Mouse (Mus musculus): ENCODE measurements at regions not wholly inside any gene's neighbourhood (a gene's known extent, or its start where the extent isn't known, plus 50 kb on each side); places are given as distances from the start of the nearest gene placed in this dataset.
A peak's percentile ranks its signal among the peaks of the same experiment; 100 is the strongest.

DNA sequence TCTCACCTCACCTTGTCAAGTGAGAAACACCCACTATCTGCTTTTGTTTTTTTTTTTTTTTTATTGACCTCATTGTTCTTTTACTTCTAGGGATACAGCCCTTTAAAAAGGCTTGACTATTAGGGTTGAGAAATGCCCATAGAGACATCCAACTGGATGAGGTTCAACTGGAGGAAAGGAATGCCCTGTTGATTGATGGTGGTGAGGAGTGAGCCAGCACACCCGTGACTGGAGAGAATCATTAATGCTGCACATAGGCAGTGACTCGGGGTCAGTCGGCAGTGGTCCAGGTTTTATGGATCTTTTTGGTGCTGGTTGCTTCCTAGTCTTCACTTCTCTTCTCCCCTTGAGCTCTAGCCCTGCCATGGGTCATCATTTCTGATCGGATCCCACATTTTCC, 82.9 kb upstream of the Cryz start:
- no peak for DNase-seq (ENCODE audit: low read depth, low spot score)

GRCm38 (mm10) chr3:154510160-154510559, 86.4 kb upstream of the Cryz start:
- no peak for DNase-seq (ENCODE audit: low read depth, low spot score)

DNA sequence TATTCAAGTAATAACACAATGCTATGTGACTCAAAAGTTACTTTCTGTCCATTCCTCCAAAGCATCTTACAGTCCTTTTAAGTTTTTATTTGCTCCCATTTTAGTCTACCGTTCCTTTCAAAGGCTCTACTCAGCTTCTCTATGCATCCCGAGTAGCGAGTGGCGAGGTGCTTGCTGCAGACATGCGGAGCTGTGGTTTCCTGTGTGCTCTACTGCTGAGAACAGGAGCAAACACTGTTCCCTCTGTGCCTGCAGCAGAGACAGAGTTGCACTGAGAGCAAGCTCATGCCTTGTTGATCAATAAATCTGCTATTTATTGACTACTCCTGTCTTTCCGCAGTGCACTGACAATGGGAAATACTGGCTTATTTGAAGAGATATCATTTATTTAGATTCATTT, 87.1 kb upstream of the Cryz start:
- DNase-seq (ENCODE audit: low read depth, low spot score): no peak

GRCm38 (mm10) chr3:154493387-154493920, 103.1 kb upstream of the Cryz start:
- DNase-seq (ENCODE audit: low read depth, low spot score): no peak

DNA sequence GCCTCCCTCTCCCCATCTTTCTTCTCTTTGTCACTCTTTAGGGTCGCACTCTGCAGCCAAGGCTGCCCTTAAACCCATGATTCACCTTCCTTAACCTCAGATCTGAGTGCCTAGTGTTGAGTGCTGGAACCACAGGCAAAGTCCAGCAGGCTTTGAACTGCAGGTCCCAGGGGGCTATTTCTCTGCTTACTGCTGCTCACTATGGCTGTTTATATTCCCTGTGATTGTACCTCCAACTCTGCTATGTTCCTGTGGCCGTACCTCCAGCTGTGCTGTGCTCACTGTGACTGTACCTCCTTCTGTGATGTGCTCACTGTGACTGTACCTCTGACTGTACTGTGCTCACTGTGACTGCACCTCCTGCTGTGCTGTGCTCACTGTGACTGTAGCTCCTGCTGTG, 124.1 kb upstream of the Cryz start:
- no peak for DNase-seq (ENCODE audit: low read depth, low spot score)

- DNase-seq (ENCODE audit: low read depth, low spot score): peak; percentile 34
These were observed 128.7 kb upstream of the Cryz start for GRCm38 (mm10) chr3:154467581-154468374.

GRCm38 (mm10) chr3:154458208-154458607, 127.7 kb upstream of the Lhx8 start:
- no peak for DNase-seq (ENCODE audit: low read depth, low spot score)

DNA sequence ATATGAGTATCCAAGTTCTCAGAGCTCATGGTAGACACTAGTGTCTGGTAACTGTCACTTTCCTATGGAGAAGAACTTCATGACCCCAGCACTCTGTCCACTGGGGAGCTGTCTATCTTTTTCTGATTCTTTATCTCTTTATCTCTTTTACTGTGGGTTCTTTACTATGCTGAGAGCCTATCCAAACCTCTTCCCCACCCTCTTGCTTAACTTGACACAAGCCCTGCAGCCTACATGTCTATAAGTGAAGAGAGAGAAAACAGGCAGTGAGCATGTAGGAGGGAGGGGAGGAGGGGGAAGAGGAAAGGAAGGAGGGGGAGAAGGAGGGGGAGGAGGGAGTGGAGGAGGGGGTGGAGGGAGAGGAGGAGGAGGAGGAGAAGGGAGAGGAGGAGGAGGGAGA, 122.6 kb upstream of the Lhx8 start:
- no peak for DNase-seq (ENCODE audit: low read depth, low spot score)

DNA sequence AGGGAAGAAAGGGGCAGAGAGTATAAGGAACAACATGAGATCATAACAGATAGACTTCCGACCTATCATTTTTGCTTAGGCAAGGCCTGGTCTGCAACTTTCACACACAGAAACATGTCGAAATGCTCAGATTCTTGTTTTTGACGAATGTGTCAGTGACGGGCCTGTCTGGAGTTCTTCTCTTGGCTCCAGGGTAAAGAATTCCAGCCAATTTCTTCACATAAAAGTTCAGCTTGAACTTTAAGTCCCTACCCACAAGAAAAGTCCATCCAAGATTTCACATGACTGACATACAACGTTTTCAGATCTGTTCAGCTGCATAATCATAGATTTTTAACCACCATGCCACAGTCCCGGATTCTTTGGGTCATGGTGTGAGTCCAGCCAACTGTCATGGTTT, 122.1 kb upstream of the Lhx8 start:
- no peak for DNase-seq (ENCODE audit: low read depth, low spot score)

- peak; percentile 16 for DNase-seq (ENCODE audit: low read depth, low spot score)
These were observed 120.7 kb upstream of the Lhx8 start for GRCm38 (mm10) chr3:154451169-154451568.

- DNase-seq (ENCODE audit: low read depth, low spot score): no peak
These were observed 113.1 kb upstream of the Lhx8 start for GRCm38 (mm10) chr3:154443351-154444075.

DNA sequence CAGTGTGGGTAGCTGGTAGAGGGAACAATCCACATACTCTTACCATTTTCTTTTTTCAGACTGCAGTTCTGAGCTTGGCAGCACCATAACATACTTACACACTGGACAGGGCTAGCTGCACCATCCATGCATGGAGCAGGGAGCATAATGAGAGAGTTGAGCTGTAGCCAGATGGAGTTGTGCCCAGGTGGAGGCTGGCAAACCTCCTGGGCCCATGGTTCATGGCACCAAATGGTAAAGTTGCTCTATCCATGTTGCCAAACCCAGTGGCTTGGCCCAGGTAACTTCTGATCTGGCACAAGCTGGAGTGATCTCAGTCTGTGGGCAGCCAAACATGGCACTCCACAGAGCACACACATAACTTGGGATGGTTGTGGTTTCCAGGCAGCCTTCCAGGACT, 111.0 kb upstream of the Lhx8 start:
- no peak for DNase-seq (ENCODE audit: low read depth, low spot score)

DNA sequence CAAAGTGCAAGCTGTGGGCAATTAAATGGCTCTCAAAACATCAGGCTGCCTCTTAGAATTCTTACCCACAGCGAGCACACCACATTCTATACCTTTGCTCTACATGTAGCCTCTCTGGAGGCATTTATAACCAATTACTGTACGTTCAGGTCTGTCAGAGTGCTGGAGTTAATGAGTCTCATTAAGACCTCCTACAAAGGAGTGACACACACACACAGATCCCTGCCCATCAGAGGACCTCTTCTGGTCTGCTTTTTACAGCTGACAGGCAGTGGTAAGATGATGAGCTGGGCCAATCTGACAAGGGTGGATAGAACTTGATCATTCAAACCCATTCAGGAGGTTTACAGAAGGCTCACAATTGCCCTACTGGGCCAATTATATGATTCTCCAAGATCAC, 110.4 kb upstream of the Lhx8 start:
- no peak for DNase-seq (ENCODE audit: low read depth, low spot score)

- no peak for DNase-seq (ENCODE audit: low read depth, low spot score)
These were observed 100.4 kb upstream of the Lhx8 start for GRCm38 (mm10) chr3:154430856-154431255.

GRCm38 (mm10) chr3:154429666-154430065, 99.2 kb upstream of the Lhx8 start:
- DNase-seq (ENCODE audit: low read depth, low spot score): no peak

DNA sequence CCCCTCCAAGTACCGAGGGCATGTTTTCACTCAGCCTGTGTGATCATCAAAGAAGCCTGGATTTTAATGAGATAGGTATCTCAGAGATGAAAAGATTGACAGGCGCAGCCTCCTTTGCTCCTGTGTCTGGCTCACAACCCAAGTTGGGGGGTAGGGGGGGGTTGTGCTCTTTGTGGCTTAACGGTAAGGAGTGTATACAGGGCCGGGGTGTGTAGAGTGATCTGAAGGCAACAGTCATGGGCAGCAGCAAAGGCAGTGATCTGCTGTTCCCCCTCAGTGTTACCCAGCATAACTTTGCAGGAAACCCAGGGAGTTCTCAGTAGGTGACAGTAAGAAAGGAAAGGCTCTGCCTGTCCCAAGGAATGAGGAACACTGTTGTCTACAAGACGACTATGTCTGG, 94.1 kb upstream of the Lhx8 start:
- no peak for DNase-seq (ENCODE audit: low read depth, low spot score)

GRCm38 (mm10) chr3:154421461-154421950, 91.0 kb upstream of the Lhx8 start:
- DNase-seq (ENCODE audit: low read depth, low spot score): no peak

- DNase-seq (ENCODE audit: low read depth, low spot score): no peak
These were observed 87.8 kb upstream of the Lhx8 start for GRCm38 (mm10) chr3:154418177-154418832.

DNA sequence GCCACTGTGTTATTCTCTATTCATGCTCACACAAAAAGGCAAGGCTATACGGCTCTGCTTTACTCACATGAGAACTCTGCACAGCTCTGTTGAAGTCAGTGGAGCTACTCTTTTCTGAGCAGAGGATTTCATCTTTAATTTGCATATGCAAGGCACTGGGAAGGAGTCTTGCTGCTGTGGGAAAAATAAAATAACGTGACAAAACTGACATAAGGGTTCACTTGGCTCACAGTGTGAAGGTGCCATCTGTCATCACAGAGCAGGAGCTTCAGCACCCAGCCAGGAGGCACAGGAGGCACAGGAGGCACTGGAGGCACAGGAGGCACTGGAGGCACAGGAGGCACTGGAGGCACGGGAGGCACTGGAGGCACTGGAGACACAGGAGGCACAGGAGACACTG, 83.9 kb upstream of the Lhx8 start:
- no peak for DNase-seq (ENCODE audit: low read depth, low spot score)

GRCm38 (mm10) chr3:154410292-154410691, 79.8 kb upstream of the Lhx8 start:
- DNase-seq (ENCODE audit: low read depth, low spot score): no peak

DNA sequence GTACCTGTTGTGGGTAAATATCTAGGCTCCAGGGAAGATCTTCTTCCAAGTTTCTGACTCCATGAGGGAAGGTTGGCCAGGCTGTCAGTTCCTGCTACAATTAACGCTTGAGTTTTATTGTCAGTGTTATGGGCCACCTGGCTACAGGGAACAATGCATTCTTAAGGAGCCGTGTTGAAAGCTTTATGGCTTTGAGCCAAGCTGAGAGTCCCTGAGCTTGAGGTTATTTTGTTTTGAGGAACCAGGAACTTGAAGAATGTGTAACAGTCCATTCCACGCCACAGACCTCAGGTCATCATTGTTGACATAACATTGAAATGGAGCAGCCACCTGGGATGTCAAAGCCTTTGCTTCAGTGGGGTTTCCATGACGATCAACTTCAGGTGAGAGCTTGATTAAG, 71.6 kb upstream of the Lhx8 start:
- no peak for DNase-seq (ENCODE audit: low read depth, low spot score)

GRCm38 (mm10) chr3:154393626-154394025, 63.2 kb upstream of the Lhx8 start:
- no peak for DNase-seq (ENCODE audit: low read depth, low spot score)

Measured in telencephalon, adult 2 months (tissue).